Mouse (Mus musculus) myocyte (in vitro differentiated cells): ENCODE measurements around the gene Hspd1.

Source experiments
- POLR2A ChIP-seq: IDR thresholded peaks from one replicate; pipeline ENCODE4 v1.6.1; 2011; ENCODE audit warnings: low read depth, mild to moderate bottlenecking, control low read depth, moderate library complexity; ENCODE audit not compliant: insufficient read length
- TCF12 ChIP-seq: IDR thresholded peaks from one replicate; pipeline ENCODE4 v1.6.1; 2011; ENCODE audit warnings: mild to moderate bottlenecking, control low read depth; ENCODE audit not compliant: poor library complexity, insufficient read depth, severe bottlenecking
- TCF3 ChIP-seq: IDR thresholded peaks from one replicate; pipeline ENCODE4 v1.6.1; 2011; ENCODE audit warnings: low read depth, control low read depth; ENCODE audit not compliant: insufficient read length
- USF1 ChIP-seq: IDR thresholded peaks from one replicate; pipeline ENCODE4 v1.6.1; 2011; ENCODE audit warnings: low read depth, mild to moderate bottlenecking, control low read depth, moderate library complexity

DNA sequence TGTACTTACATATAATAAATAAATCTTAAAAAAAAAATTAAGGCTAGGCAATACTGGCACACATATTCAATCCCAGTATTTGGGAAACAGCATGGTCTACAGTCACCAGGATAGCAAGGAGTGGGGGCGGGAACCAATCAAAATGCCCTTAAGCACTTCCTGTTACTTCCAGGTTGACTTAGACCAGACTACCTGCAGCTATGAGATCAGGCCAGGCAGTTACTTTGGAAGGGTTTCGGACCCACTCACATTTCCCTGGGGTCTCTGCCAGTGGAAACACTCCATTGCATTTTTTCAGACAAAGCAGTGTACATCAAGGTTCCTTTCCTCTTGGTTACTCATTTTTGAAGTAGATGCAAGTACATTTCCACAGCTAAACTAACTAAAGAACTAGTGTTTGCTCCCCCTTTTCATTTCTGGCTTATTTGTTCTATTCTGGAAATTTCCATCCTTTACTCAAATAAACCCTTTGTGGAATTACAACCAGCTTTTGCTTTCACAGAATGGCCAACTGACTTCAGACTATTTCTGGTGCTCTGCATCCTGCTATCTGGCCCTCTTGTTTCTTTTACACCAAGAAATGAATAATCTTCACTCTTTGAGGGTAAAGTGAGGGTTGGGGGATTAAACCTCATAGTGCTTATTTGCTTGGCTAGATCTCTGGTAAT is 11.1 kb downstream of the Hspd1 start:
- TF ChIP-seq USF1, result no peak
- no peak for TF ChIP-seq TCF12
- no peak for TF ChIP-seq TCF3
- TF ChIP-seq POLR2A, result no peak
